In the genomic region with DNA sequence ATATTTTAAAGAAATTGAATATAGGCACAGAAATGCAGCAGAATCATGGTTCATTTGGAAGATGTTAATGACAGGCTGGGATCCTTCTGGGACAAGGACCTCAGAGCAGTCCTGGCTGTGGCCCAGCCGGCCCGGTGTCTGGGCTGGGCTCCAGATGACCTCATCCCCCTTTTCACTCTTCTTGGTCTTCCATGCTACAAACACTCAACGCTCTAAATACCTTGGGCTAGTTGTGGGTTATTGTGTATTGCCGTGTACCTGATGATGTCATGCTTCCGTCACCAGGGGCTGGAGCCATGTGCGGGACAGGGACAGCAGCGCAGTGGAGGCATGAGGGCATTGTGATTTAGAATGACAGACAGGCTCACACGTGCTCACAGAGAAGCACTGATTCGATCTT, we compare ENCODE assay signal across 10 mouse cellular contexts. TPM values are rescaled to one million over a fixed set of nuclear protein-coding genes. Genes with fewer than 3 reads are reported as not detected.
DNase-seq lines count a peak whose midpoint lies in the region; ATAC-seq lines count a peak whose summit lies in the region.
"Had no signal": no experiment of that assay in that cellular context is flagged by ENCODE, and none has a peak within 500 bp of the region (broad histone marks: within the 10 kb centered on the region; RNA-seq: fewer than 3 reads in every experiment).

No protein-coding gene starts in this region.

- no peak overlapping the region for H3K9ac ChIP-seq in hindbrain, embryonic 13.5 days
- H3K9ac ChIP-seq in hindbrain, embryonic 12.5 days = no peak overlapping the region
- no peak overlapping the region for H3K9ac ChIP-seq in liver, embryonic 12.5 days

- H3K27me3 ChIP-seq in hindbrain, embryonic 13.5 days = no peaks in the 10 kb centered on the region
- H3K27me3 ChIP-seq in hindbrain, embryonic 12.5 days = no peaks in the 10 kb centered on the region
- no peaks in the 10 kb centered on the region for H3K27me3 ChIP-seq in liver, embryonic 12.5 days (replicated peaks)

- no peaks in the 10 kb centered on the region for H3K4me1 ChIP-seq in hindbrain, embryonic 13.5 days (replicated peaks)
- H3K4me1 ChIP-seq in hindbrain, embryonic 12.5 days = no peaks in the 10 kb centered on the region
- H3K4me1 ChIP-seq in liver, embryonic 12.5 days = no peaks in the 10 kb centered on the region

- DNase-seq in Muller cell, postnatal 12 days (ENCODE audit: inconsistent ontology term) = peak; percentile 93
- DNase-seq in cerebellum, adult 9-10 months = peak; percentile 89
- DNase-seq in heart, postnatal 14 days = peak; percentile 78 to 86
- no peak for DNase-seq in urinary bladder, adult 2 months (ENCODE audit: low spot score)
- DNase-seq in urinary bladder, postnatal 14 days (ENCODE audit: low spot score) = no peak
- DNase-seq: layer of hippocampus, adult 9-11 months; thymus, postnatal 14 days had no signal

- intact Hi-C loops in heart, postnatal 14 days (cut with DNase I) = no loop called here

- no peak overlapping the region for H3K4me2 ChIP-seq in hindbrain, embryonic 13.5 days
- H3K4me2 ChIP-seq in hindbrain, embryonic 12.5 days (replicated peaks) = no peak overlapping the region
- no peak overlapping the region for H3K4me2 ChIP-seq in liver, embryonic 12.5 days

- no peaks in the 10 kb centered on the region for H3K9me3 ChIP-seq in hindbrain, embryonic 13.5 days
- H3K9me3 ChIP-seq in hindbrain, embryonic 12.5 days (replicated peaks) = no peaks in the 10 kb centered on the region
- no peaks in the 10 kb centered on the region for H3K9me3 ChIP-seq in liver, embryonic 12.5 days (replicated peaks)

- ATAC-seq in hindbrain, embryonic 13.5 days (ENCODE audit: low FRiP score) = no peak
- no peak for ATAC-seq in hindbrain, embryonic 12.5 days (ENCODE audit: low FRiP score)
- no peak for ATAC-seq in liver, embryonic 12.5 days

- H3K4me3 ChIP-seq in hindbrain, embryonic 13.5 days = no peak overlapping the region
- H3K4me3 ChIP-seq in hindbrain, embryonic 12.5 days = no peak overlapping the region
- no peak overlapping the region for H3K4me3 ChIP-seq in liver, embryonic 12.5 days

- WGBS in hindbrain, embryonic 13.5 days = 81% methylated on average over 9 of the region's 9 CpGs
- WGBS in hindbrain, embryonic 12.5 days = 88% methylated on average over 9 of the region's 9 CpGs
- 80% methylated on average over 9 of the region's 9 CpGs for WGBS in liver, embryonic 12.5 days (ENCODE audit: insufficient replicate concordance)

- peak overlapping the region; percentile 6; the same call in 1 of the 2 replicates for H3K27ac ChIP-seq in hindbrain, embryonic 13.5 days
- no peak overlapping the region for H3K27ac ChIP-seq in hindbrain, embryonic 12.5 days
- H3K27ac ChIP-seq in liver, embryonic 12.5 days = no peak overlapping the region

- peaks cover 99% of the 10 kb centered on the region for H3K36me3 ChIP-seq in hindbrain, embryonic 13.5 days
- peaks cover 86% of the 10 kb centered on the region for H3K36me3 ChIP-seq in hindbrain, embryonic 12.5 days
- H3K36me3 ChIP-seq in liver, embryonic 12.5 days = peaks cover 37% of the 10 kb centered on the region

RNA-seq across cellular contexts. Expression of a gene that starts 47.1 kb away (rescaled TPM):
- polyA plus RNA-seq in hindbrain, embryonic 13.5 days (2015; fragmentation: Nextera tagmentation; extraction: Ambion mirVana) = 133 and 135 TPM in 2 replicates
- 211 and 225 TPM in 2 replicates for polyA plus RNA-seq in hindbrain, embryonic 12.5 days (2016; fragmentation: Nextera tagmentation; extraction: Ambion mirVana)
- total RNA-seq in heart, postnatal 14 days (2021) = 10 to 100 TPM; 27.7 to 30.6 TPM
- 18.4 and 27.3 TPM in 2 replicates for polyA plus RNA-seq in urinary bladder, adult 2 months (2012; rRNA removed)
- polyA plus RNA-seq in liver, embryonic 12.5 days (2016; fragmentation: Nextera tagmentation; extraction: Ambion mirVana) = 69.2 and 71.6 TPM in 2 replicates

RNA-seq across cellular contexts. Expression of a gene that starts 47.3 kb away (rescaled TPM):
- polyA plus RNA-seq in hindbrain, embryonic 13.5 days (2015; fragmentation: Nextera tagmentation; extraction: Ambion mirVana) = 186 and 189 TPM in 2 replicates
- 203 and 206 TPM in 2 replicates for polyA plus RNA-seq in hindbrain, embryonic 12.5 days (2016; fragmentation: Nextera tagmentation; extraction: Ambion mirVana)
- total RNA-seq in heart, postnatal 14 days (2021) = 10 to 100 TPM; 56.8 to 71.3 TPM
- 66.5 and 68.6 TPM in 2 replicates for polyA plus RNA-seq in urinary bladder, adult 2 months (2012; rRNA removed)
- 65.2 and 68.1 TPM in 2 replicates for polyA plus RNA-seq in liver, embryonic 12.5 days (2016; fragmentation: Nextera tagmentation; extraction: Ambion mirVana)

Comparison
In these comparisons a context has a peak if more than half of its experiments do, and no peak if none do; other contexts are left out.
1. DNase-seq: peak in Muller cell, postnatal 12 days (single experiment), cerebellum, adult 9-10 months (single experiment) and heart, postnatal 14 days (2 of 2); none in urinary bladder, adult 2 months (single experiment) and urinary bladder, postnatal 14 days (single experiment).